Mouse (Mus musculus) splenic B cell, adult 2 months (primary cell): Measurements from ENCODE around the gene Cd164l2.

Experiments
- DNase-seq: peaks from one replicate; pipeline ENCODE4 v3.0.0-alpha.2; 2011; ENCODE audit warnings: low read depth, low spot score
- H3K27me3 ChIP-seq: 2 replicates; pipeline ENCODE4 v1.6.1; 2012; ENCODE audit warnings: mild to moderate bottlenecking, low read length, moderate library complexity, mixed read lengths; ENCODE audit not compliant: control insufficient read depth, poor library complexity, insufficient read depth, severe bottlenecking
- H3K36me3 ChIP-seq: 2 replicates; pipeline ENCODE4 v1.6.1; 2012; ENCODE audit warnings: mild to moderate bottlenecking, low read length, moderate library complexity, mixed read lengths; ENCODE audit not compliant: control insufficient read depth, poor library complexity, insufficient read depth, severe bottlenecking

Cd164l2 gene

DNA sequence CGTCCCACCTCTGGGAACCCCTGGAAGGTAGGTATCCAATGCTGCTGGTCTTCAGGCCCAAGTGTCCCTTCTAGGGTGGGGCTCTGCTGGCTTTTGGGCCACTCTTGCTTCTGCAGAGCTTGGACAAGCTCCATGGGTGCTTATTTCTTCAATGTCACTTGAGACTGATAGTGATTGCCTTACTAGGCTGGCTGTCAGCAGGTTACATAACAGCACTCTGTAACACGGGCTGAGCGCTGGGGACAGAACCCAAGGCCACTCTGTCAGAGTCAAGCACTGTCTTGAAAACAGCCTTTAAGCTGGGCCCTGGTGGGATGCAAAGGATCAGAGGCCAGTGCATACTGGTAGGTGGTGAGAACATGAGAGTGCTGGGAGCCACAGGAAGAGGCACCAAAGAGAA is 53.4 kb downstream of the Cd164l2 start:
- H3K36me3 ChIP-seq = peaks cover 13% of the 10 kb centered on the region
- no peaks in the 10 kb centered on the region for H3K27me3 ChIP-seq

DNA sequence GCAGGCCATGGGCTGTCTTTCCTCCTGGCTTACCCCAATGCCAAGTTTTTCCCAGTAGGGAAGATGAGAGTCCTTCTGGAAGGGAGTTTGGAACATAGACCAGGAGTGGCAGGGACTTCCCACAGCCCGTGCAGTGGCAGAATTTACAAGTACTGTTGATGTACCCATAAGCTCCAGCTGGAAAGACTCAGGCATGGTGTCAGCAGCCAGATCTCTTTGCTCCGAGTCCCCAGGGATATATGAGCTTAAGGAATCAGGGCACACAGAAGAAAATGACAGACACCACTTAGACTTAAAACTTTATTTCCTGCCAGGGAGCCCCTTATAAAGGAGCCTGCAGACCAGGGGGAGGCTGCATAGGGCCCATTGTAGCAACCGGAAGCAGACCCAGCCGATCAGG is 53.8 kb downstream of the Cd164l2 start:
- no peaks in the 10 kb centered on the region for H3K27me3 ChIP-seq
- DNase-seq = no peak
- peaks cover 13% of the 10 kb centered on the region for H3K36me3 ChIP-seq

More for the DNA sequence above, 53.4 kb downstream of the Cd164l2 start:
- no peak for DNase-seq

DNA sequence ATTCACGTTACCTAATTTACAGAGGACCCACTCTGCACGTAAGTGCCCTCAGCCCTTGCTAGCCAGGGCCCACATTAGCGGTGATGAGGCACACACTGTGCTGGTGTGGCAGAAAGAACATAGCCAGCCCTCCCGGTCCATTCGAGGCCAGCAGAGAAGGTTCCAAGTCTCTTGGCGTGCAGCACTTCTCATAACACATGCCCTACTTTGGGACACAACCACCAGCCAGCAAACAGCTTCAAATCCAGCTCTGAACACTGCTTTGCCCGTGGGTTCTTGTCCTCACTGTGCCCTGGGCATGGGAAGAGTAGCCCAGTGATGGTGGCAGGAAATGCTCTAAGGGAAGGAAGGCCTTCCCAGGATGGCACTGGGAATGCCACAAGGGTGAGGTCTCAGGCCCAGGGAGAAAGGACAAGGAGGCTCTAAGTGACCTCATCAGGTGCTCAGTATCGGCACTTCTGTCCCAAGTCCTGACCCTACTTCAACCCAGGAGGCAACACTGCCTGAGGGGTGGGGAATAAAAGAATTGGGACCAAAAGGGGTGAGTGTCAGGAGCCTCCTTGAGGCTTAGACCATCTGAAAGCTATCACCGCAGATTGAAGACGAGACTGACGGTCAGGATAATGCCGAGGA is 54.4 kb downstream of the Cd164l2 start:
- no peaks in the 10 kb centered on the region for H3K27me3 ChIP-seq
- DNase-seq = no peak
- H3K36me3 ChIP-seq = peaks cover 13% of the 10 kb centered on the region

DNA sequence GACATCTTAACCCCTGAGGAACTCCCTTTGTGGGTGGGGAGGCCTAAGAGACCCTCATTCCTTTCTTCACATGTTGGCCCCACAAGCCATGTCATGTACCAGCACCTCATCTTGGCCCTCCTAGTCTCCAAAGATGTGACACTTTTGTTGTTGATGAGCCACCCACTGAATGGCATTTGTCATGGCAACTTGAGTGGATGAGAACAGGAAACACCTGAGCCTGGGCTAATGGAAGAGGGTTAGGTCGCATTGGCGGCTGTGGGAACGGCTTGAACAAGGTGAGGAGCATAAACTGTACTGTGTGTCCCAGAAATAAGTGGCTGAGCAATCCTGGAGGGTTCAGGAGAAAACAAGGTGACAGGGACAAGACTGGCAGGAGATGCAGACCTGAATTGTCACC is 57.0 kb downstream of the Cd164l2 start:
- peaks cover 15% of the 10 kb centered on the region for H3K36me3 ChIP-seq
- no peaks in the 10 kb centered on the region for H3K27me3 ChIP-seq
- no peak for DNase-seq

DNA sequence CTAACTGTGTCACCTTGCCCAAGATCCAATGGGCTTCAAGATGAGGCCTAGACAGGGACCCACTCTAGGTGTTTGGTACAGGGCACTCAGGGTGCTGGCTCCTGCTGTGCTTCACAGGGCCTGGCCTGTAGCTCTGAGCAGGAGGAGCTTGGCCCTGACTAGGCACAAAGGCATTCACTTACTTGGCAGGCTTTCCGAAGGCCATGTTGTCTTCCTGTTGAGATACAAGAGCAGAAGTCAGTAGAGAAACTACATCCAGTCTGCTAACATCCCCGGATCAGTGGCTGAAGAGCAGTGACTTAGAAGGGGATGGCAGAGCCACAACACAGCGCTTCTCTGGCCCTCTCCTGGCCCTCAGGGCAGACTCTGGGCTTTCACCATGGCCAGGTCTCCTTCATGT is 57.7 kb downstream of the Cd164l2 start:
- DNase-seq = no peak

DNA sequence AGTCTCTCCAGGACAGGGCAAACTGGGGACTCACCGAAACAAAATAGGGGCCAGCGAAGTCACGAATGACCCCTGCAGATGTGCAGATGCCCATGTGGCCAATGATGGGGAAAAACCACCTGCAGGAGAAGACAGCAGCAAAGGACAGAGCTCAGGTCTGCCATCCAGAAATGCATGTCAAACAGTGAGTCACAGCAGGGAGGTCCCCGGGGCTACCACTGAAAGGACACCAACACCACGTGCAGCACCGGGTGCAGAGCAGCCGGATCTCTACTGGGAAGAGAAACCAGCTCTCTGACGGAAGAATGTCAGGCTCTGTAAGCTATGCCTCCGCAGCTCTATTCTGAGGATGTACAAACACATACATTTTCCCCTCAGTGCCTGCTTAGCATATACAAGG is 59.0 kb downstream of the Cd164l2 start:
- peaks cover 15% of the 10 kb centered on the region for H3K36me3 ChIP-seq
- DNase-seq = no peak
- no peaks in the 10 kb centered on the region for H3K27me3 ChIP-seq

More for the DNA sequence above, 57.7 kb downstream of the Cd164l2 start:
- peaks cover 15% of the 10 kb centered on the region for H3K36me3 ChIP-seq
- H3K27me3 ChIP-seq = no peaks in the 10 kb centered on the region
